Mouse (Mus musculus) MEL (cell line): ENCODE results near the gene Aldoc. TPM values are rescaled to one million over a fixed set of nuclear protein-coding genes. Genes with fewer than 3 reads are reported as not detected.

Source experiments
- DNase-seq: peaks from one replicate; pipeline ENCODE4 v3.0.0; 2011; ENCODE audit warnings: low read depth, low spot score
- H3K27ac ChIP-seq: 2 replicates; pipeline ENCODE4 v1.5.1; 2012; ENCODE audit warnings: low read depth, mild to moderate bottlenecking, control low read depth, low read length, moderate library complexity; ENCODE audit not compliant: control insufficient read depth
- H3K27me3 ChIP-seq, 2 experiments: fragments of 150-350 bp in 1 of 2; sonication (generic) in 1 of 2; 2 replicates each; pipeline ENCODE4 v1.6.1; 2012; ENCODE audit warnings: low read length in 2 of 2, mild to moderate bottlenecking in 2 of 2, improper control_type of control experiment in 1 of 2, moderate library complexity in 1 of 2; ENCODE audit not compliant: insufficient read depth in 2 of 2, control insufficient read depth in 1 of 2
- H3K36me3 ChIP-seq, 2 experiments: 2 replicates each; pipeline ENCODE4 v1.6.1; 2012 to 2014; ENCODE audit warnings: low read length in 2 of 2, improper control_type of control experiment in 1 of 2, inconsistent platforms in 1 of 2, mild to moderate bottlenecking in 1 of 2; ENCODE audit not compliant: insufficient read depth in 2 of 2, control insufficient read depth in 1 of 2
- H3K4me1 ChIP-seq, 2 experiments: fragments of 150-350 bp in 1 of 2; sonication (generic) in 1 of 2; 2 replicates each; pipeline ENCODE4 v1.6.1; 2012; ENCODE audit warnings: low read length in 2 of 2, improper control_type of control experiment in 1 of 2, mild to moderate bottlenecking in 1 of 2; ENCODE audit not compliant: insufficient read depth in 2 of 2, control insufficient read depth in 1 of 2
- H3K4me3 ChIP-seq, 2 experiments: fragments of 150-350 bp in 1 of 2; sonication (generic) in 1 of 2; 2 replicates each; pipeline ENCODE4 v1.5.1; 2012; ENCODE audit warnings: low read depth in 2 of 2, low read length in 2 of 2, mild to moderate bottlenecking in 2 of 2, moderate library complexity in 2 of 2, control low read depth in 1 of 2, improper control_type of control experiment in 1 of 2; ENCODE audit not compliant: control insufficient read depth in 1 of 2, insufficient read depth in 1 of 2
- H3K79me2 ChIP-seq: 2 replicates; pipeline ENCODE4 v1.6.1; 2012; ENCODE audit warnings: mild to moderate bottlenecking, low read length, moderate library complexity; ENCODE audit not compliant: control insufficient read depth, poor library complexity, insufficient read depth
- H3K9ac ChIP-seq: 2 replicates; pipeline ENCODE4 v1.6.1; 2012; ENCODE audit warnings: low read depth, mild to moderate bottlenecking, control low read depth, low read length, moderate library complexity; ENCODE audit not compliant: control insufficient read depth, poor library complexity, severe bottlenecking
- H3K9me3 ChIP-seq: fragments of 150-350 bp; sonication (generic); replicated peaks from 2 replicates; pipeline ENCODE4 v1.6.1; 2012; ENCODE audit warnings: mild to moderate bottlenecking, low read length, improper control_type of control experiment, moderate library complexity; ENCODE audit not compliant: insufficient read depth
- BHLHE40 ChIP-seq: IDR thresholded peaks from 2 replicates; pipeline ENCODE4 v1.6.1; 2012; ENCODE audit warnings: low read depth, mild to moderate bottlenecking, inconsistent platforms, low read length, improper control_type of control experiment, borderline replicate concordance
- CHD1 ChIP-seq: IDR thresholded peaks from 2 replicates; pipeline ENCODE4 v1.6.1; 2012; ENCODE audit warnings: low read depth, mild to moderate bottlenecking, inconsistent platforms, low read length, improper control_type of control experiment
- CTCF ChIP-seq, 3 experiments: IDR thresholded peaks in 2 of 3; conservative IDR thresholded peaks in 1 of 3; 2 replicates each; pipeline ENCODE4 v1.5.1; 2011 to 2012; ENCODE audit warnings: low read length in 3 of 3, low read depth in 2 of 3, mild to moderate bottlenecking in 2 of 3, improper control_type of control experiment in 1 of 3, inconsistent platforms in 1 of 3, mixed read lengths in 1 of 3, moderate library complexity in 1 of 3; ENCODE audit not compliant: control insufficient read depth in 1 of 3, insufficient read depth in 1 of 3, poor library complexity in 1 of 3, severe bottlenecking in 1 of 3
- ELF1 ChIP-seq: IDR thresholded peaks from 2 replicates; pipeline ENCODE4 v1.6.1; 2014; ENCODE audit warnings: low read depth, mild to moderate bottlenecking, inconsistent platforms, low read length, improper control_type of control experiment, moderate library complexity
- EP300 ChIP-seq, 2 experiments: IDR thresholded peaks; 2 replicates each; pipeline ENCODE4 v1.6.1; 2011; ENCODE audit warnings: improper control_type of control experiment in 2 of 2, low read length in 2 of 2, low read depth in 1 of 2, mild to moderate bottlenecking in 1 of 2
- GATA1 ChIP-seq: IDR thresholded peaks from 2 replicates; pipeline ENCODE4 v1.6.1; 2011; ENCODE audit warnings: low read depth, low read length, improper control_type of control experiment
- HCFC1 ChIP-seq: IDR thresholded peaks from 2 replicates; pipeline ENCODE4 v1.6.1; 2012; ENCODE audit warnings: low read depth, mild to moderate bottlenecking, inconsistent platforms, low read length, improper control_type of control experiment, moderate library complexity
- MAFK ChIP-seq: IDR thresholded peaks from 2 replicates; pipeline ENCODE4 v1.6.1; 2011; ENCODE audit warnings: low read depth, mild to moderate bottlenecking, low read length, improper control_type of control experiment, borderline replicate concordance
- MAZ ChIP-seq: IDR thresholded peaks from 2 replicates; pipeline ENCODE4 v1.6.1; 2012; ENCODE audit warnings: low read depth, mild to moderate bottlenecking, inconsistent platforms, low read length, improper control_type of control experiment
- MEF2A ChIP-seq: IDR thresholded peaks from 2 replicates; pipeline ENCODE4 v1.6.1; 2014; ENCODE audit warnings: low read depth, mild to moderate bottlenecking, inconsistent platforms, low read length, improper control_type of control experiment; ENCODE audit not compliant: poor library complexity, insufficient replicate concordance, severe bottlenecking; ENCODE audit errors: extremely low read depth
- MXI1 ChIP-seq: IDR thresholded peaks from 2 replicates; pipeline ENCODE4 v1.6.1; 2011; ENCODE audit warnings: mild to moderate bottlenecking, low read depth, low read length, improper control_type of control experiment
- POLR2A ChIP-seq, 2 experiments: IDR thresholded peaks; 2 replicates each; pipeline ENCODE4 v1.6.1; 2011 to 2012; ENCODE audit warnings: low read length in 2 of 2, mild to moderate bottlenecking in 2 of 2, control low read depth in 1 of 2, improper control_type of control experiment in 1 of 2, low read depth in 1 of 2, moderate library complexity in 1 of 2; ENCODE audit not compliant: control insufficient read depth in 1 of 2, insufficient read depth in 1 of 2, poor library complexity in 1 of 2
- POLR2AphosphoS2 ChIP-seq: IDR thresholded peaks from 2 replicates; pipeline ENCODE4 v1.6.1; 2011; ENCODE audit warnings: low read length, improper control_type of control experiment
- POLR2AphosphoS5 ChIP-seq: IDR thresholded peaks from 2 replicates; pipeline ENCODE4 v1.6.1; 2012; ENCODE audit warnings: low read depth, borderline replicate concordance, mild to moderate bottlenecking, inconsistent platforms, low read length, moderate library complexity, mixed read lengths
- RAD21 ChIP-seq: IDR thresholded peaks from 2 replicates; pipeline ENCODE4 v1.6.1; 2011; ENCODE audit warnings: mild to moderate bottlenecking, low read depth, low read length, improper control_type of control experiment
- RCOR1 ChIP-seq: IDR thresholded peaks from 2 replicates; pipeline ENCODE4 v1.6.1; 2012; ENCODE audit warnings: low read depth, mild to moderate bottlenecking, inconsistent platforms, low read length, improper control_type of control experiment
- SIN3A ChIP-seq: IDR thresholded peaks from 2 replicates; pipeline ENCODE4 v1.6.1; 2012; ENCODE audit warnings: low read length, improper control_type of control experiment, inconsistent platforms
- SMC3 ChIP-seq: IDR thresholded peaks from 2 replicates; pipeline ENCODE4 v1.6.1; 2011; ENCODE audit warnings: low read depth, low read length, improper control_type of control experiment
- TAL1 ChIP-seq: IDR thresholded peaks from 2 replicates; pipeline ENCODE4 v1.6.1; 2012; ENCODE audit warnings: mild to moderate bottlenecking, inconsistent platforms, low read length, moderate library complexity, mixed read lengths
- UBTF ChIP-seq: IDR thresholded peaks from 2 replicates; pipeline ENCODE4 v1.6.1; 2012; ENCODE audit warnings: low read depth, mild to moderate bottlenecking, inconsistent platforms, low read length, improper control_type of control experiment, moderate library complexity, borderline replicate concordance; ENCODE audit not compliant: insufficient read depth
- USF1 ChIP-seq: IDR thresholded peaks from 2 replicates; pipeline ENCODE4 v1.6.1; 2014; ENCODE audit warnings: low read depth, mild to moderate bottlenecking, inconsistent platforms, low read length, improper control_type of control experiment, moderate library complexity
- ZMIZ1 ChIP-seq: IDR thresholded peaks from 2 replicates; pipeline ENCODE4 v1.6.1; 2012; ENCODE audit warnings: low read depth, mild to moderate bottlenecking, inconsistent platforms, low read length, improper control_type of control experiment, moderate library complexity
- polyA plus RNA-seq, 2 experiments: library from polyadenylated mRNA; stranded (reverse) in 1 of 2; unstranded in 1 of 2; fragments of >175 nt in 1 of 2; fragments of >200 nt in 1 of 2; gene quantifications; 2 replicates each; pipeline versions ENCODE4 v1.2.1 to v1.2.4; 2012; ENCODE audit warnings: low replicate concordance in 2 of 2, low read depth in 1 of 2; ENCODE audit not compliant: insufficient read length in 2 of 2, insufficient read depth in 1 of 2, missing spikeins in 1 of 2
- total RNA-seq: library from RNA; depleted of rRNA; stranded (reverse); fragments of 300-350 nt; gene quantifications from 2 replicates; pipeline ENCODE4 v1.2.3, GENCODE M21; 2012

The Aldoc gene
- total and polyA plus RNA-seq, 3 experiments: 3.0 to 8.1 TPM; not detected in 1

DNA sequence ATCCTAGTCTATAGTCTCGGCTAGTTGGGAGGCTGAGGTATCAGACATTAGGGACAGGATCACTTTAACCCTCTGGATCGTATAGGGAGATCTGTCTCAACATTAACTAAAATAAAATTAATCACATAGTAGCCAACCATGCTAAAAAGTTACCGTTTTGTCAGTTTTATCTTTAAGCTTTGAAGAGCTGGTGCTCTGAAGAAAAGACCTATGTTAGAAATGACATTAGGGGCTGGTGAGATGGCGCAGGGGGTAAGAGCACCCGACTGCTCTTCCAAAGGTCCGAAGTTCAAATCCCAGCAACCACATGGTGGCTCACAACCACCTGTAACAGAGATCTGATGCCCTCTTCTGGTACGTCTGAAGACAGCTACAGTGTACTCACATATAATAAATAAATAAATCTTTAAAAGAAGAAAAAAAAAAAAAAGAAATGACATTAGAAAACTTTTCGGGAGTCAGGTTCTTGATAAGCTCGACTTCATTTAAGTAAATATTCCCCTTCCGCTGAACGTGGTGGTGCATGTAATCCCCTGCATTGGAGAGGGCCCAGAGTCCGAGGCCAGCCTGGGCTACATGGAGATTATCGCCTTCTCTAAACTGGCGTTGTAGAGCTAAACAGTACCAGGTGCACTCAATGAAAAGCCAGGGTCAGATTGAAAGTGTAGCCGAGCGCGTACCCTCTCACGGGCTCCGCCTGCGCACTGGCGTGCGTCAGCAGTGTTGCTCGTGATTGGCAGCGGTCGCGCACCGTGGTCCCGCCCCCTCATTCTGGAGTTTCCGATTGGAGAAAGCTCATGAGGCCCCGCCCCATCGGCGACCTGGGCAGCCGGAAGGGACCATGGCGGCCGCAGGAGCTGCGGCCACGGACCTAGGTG, 5.1 kb downstream of the Aldoc start, which contains the start of gene Pigs (continued):
- TF ChIP-seq RCOR1: no peak
- TF ChIP-seq POLR2A (IDR thresholded peaks at IDR 0.05; ENCODE audit: control insufficient read depth in 1 of 2, insufficient read depth in 1 of 2, low read depth in 1 of 2, low read length in 2 of 2, poor library complexity in 1 of 2): peak; percentile 72 to 89; a peak in 3 of 4 replicates
- TF ChIP-seq MEF2A: no peak
- peak; percentile 63 for TF ChIP-seq SIN3A
- peak; percentile 70 for TF ChIP-seq HCFC1
- peak; percentile 90 for TF ChIP-seq ZMIZ1
- TF ChIP-seq POLR2AphosphoS5: no peak
- peak; percentile 65 for TF ChIP-seq MXI1
- TF ChIP-seq POLR2AphosphoS2: peak; percentile 72; the same call in 1 of the 2 replicates

DNA sequence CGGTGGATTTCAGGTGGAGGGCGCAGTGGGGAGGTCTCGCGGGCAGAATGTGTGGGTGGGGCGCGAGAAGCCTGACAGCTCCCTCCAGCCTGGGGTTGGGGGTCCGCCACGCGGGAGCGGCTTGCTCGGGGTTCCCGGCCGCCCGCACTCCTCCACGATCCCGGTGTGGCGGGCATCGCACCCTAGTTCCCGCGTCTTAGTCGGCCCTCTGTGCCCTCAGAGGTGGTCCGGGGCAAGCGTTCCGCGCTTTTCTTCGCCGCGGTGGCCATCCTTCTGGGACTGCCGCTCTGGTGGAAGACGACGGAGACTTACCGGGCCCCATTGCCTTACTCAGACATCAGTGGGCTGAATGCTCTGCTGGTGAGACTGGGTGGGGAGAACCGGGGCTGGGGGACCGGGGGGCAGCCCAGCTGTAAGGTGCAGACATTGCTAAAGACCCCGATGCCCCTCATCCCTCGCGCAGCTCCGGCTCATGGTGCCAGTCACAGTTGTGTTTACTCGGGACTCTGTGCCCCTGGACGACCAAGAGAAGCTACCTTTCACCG, 5.8 kb downstream of the Aldoc start:
- peak overlapping the region; percentile 67 to 86 for H3K4me3 ChIP-seq
- H3K27ac ChIP-seq: peak overlapping the region; percentile 61
- TF ChIP-seq CHD1: no peak
- TF ChIP-seq BHLHE40: no peak
- no peak for TF ChIP-seq MAZ
- no peak for TF ChIP-seq CTCF (IDR thresholded peaks at IDR 0.05 in 2 of 3, conservative IDR thresholded peaks at IDR 0.05 in 1 of 3; ENCODE audit: control insufficient read depth in 1 of 3, insufficient read depth in 1 of 3, low read depth in 2 of 3, low read length in 3 of 3, poor library complexity in 1 of 3, severe bottlenecking in 1 of 3)
- TF ChIP-seq EP300 (IDR thresholded peaks at IDR 0.05; ENCODE audit: low read depth in 1 of 2, low read length in 2 of 2): no peak
- TF ChIP-seq MAFK: no peak
- no peak for TF ChIP-seq ELF1
- TF ChIP-seq UBTF: 0 out of 2 replicates have a peak, but pooled peaks have one; percentile 77
- TF ChIP-seq POLR2AphosphoS2: no peak
- TF ChIP-seq SMC3: no peak
- no peak for TF ChIP-seq GATA1
- no peak for TF ChIP-seq RAD21
- TF ChIP-seq TAL1: no peak
- no peak for TF ChIP-seq ZMIZ1
- TF ChIP-seq HCFC1: no peak
- peak; percentile 52; the same call in 1 of the 2 replicates for TF ChIP-seq MXI1
- TF ChIP-seq USF1: no peak
- TF ChIP-seq, all 39 proteins: peak for 2
- H3K36me3 ChIP-seq: peaks cover 2 to 6% of the 10 kb centered on the region in 2 experiments; a peak in 1 of 4 replicates
- H3K79me2 ChIP-seq: peaks cover 8% of the 10 kb centered on the region
- DNase-seq: no peak
- H3K4me1 ChIP-seq: peaks cover 3 to 4% of the 10 kb centered on the region in 2 experiments; a peak in 2 of 4 replicates
- no peaks in the 10 kb centered on the region for H3K9me3 ChIP-seq
- H3K27me3 ChIP-seq: no peaks in the 10 kb centered on the region
- H3K9ac ChIP-seq: peak overlapping the region; percentile 86
